Mouse (Mus musculus) layer of hippocampus, postnatal 14 days (tissue): ENCODE measurements around the gene Trpm3. TPM values are rescaled to one million over a fixed set of nuclear protein-coding genes. Genes with fewer than 3 reads are reported as not detected.
A peak's percentile ranks its signal among the peaks of the same experiment; 100 is the strongest.
"Not testable (repeated sequence)": the region's sequence is repeated elsewhere in the genome, so short reads cannot be mapped to it uniquely, and the experiment has no call there.

Source experiments
- DNase-seq, 2 experiments: peaks; one replicate each; pipeline ENCODE4 v3.0.0; 2021 to 2022; ENCODE audit warnings: low spot score in 2 of 2, mixed read lengths in 1 of 2
- total RNA-seq, 2 experiments: library from RNA; stranded (reverse); gene quantifications; 2 replicates each; pipeline ENCODE4 v1.2.3; 2021

Gene Trpm3
- total RNA-seq, 2 experiments from 2014 or later: 46.7 to 79.9 TPM

DNA sequence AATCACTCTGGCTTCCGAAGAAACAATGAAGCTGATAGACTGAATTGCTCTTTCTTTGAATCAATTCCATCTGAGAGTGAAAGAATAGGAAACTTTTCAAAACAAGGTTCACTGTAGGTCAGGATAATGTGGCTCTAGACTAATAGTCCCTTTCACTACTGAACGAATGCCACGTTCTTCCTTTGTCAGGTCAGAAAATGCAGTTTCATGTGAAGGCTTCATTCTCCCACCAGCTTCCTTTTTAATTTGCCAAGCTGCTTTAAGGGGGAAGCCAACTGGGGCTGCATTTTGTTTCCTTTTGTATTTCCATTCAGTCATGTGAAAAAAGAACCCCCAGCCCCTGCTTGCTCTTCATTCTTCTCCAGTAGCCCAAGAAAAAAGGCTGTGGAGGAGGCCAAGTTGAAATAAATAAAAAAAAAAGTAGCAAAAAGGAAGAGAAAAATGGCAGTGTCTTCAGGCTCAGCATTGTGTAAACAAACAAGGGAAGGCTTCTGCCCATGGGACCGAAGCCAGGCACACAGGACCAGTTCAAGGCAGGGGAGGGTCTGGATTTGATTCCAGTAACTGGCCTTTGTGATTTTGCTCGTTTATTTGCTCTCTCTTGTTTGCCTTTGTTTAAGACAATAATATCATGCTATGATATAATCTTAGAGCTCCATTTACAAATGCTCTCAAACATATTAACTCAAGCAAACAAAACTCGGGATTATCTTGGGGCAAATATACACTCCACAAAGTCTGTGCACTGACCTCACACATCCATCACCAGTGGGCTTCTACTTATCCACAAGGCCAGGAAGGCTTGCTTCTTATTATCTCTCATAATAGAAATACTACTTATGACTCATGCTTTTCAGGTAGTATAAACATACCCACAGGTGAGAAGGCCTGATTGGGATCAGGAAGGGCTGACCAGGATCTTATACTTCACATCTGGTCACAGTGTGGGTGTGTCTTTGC, 702.5 kb downstream of the Trpm3 start:
- peak in 1 of 2 experiments; percentile 31 for DNase-seq

GRCm38 (mm10) chr19:22842697-22843096, 703.9 kb downstream of the Trpm3 start:
- DNase-seq: no peak

GRCm38 (mm10) chr19:22847696-22848095, 708.9 kb downstream of the Trpm3 start:
- DNase-seq: peak in 1 of 2 experiments; percentile 60

GRCm38 (mm10) chr19:22848251-22848650, 709.4 kb downstream of the Trpm3 start:
- DNase-seq: no peak

DNA sequence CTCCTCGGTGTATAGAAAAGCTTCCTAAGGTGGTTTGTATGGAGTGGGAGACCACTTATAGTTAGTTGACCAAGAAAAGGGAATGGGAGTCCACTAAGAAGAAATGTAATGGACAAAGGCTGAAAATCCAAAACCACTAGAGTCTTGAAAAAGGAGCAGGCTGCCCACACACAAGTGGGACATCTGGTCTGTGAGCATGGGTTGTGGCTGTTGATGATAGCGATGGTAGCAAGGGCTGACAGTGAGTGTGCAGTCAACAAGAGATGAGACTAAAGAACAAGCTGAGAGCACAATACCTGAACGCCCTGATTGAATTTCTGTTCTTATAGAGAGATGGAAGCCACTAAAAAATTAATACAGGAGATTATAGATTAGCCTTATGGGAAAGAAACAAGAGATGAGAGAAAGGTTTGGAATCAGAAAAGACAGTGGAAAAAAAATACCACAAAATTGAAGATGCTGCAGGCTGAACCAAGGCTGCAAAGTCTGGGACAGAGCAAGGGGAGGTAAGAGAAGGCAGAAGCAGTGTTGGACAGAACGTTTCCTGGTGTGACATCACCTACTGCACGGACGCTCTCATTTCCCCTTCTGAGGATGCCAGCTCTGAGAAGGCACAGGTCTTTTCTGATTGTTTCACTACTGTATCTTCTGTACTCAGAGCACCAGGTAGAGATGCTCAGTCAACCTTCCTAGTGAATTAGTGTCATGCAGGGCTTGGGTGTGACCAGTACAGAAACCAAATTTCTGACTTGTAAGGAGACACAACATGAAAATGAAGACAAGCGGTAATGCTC, 710.1 kb downstream of the Trpm3 start:
- DNase-seq: no peak

DNA sequence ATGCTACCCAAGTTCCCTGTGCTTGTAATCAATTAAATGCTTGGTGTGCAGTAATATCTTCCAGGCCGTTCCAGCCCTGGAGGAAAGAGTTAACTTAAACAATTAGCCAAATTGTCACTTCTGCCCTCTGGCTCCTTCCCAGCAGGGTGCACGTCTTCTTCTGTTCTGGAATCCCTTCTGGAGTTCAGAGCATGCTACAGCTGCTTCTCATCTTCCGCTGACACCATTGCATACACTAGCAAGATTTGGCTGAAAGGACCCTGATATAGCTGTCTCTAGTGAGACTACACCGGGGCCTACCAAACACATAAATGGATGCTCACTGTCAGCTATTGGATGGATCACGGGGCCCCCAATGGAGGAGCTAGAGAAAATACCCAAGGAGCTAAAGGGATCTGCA, 712.6 kb downstream of the Trpm3 start:
- DNase-seq: not testable (repeated sequence)

DNA sequence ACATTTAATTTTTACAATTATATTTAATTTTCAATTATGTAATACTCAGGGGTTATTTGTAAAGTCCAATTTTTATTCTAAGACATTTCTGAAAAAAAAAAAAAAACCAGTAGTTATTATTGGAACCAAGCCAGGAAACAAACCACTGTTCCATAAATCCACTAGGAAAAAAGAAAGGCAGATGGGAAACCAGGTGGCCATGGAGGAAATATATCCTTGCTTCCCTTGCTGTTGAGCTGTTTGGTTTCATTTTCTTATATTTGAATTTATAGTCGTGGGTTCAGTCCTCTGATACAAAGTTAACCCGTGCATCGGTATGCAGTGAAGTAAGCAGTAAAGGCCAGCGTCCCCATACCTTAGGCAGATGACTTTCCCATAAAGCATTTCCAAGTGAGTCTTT, 720.8 kb downstream of the Trpm3 start:
- peak in 1 of 2 experiments; percentile 39 for DNase-seq

GRCm38 (mm10) chr19:22867456-22867855, 728.6 kb downstream of the Trpm3 start:
- no peak for DNase-seq

DNA sequence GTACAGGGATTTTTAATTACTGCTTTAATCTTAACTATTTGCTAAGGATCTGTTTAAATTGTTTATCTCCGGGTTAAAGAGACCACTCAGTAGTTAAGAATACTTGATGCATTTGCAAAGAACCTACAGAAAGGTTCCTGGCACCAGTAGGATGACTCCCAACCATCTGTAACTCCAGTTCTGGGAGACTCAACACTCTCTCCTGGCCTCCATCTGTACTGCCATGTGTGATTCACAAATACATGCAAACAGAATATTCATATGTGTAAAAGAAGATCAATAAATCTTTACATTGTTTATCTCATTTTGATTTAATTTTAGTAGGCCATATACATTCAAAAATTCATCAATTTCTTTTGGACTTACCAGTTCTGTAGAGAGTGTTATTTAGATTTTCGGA, 731.0 kb downstream of the Trpm3 start:
- DNase-seq: peak in 1 of 2 experiments; percentile 33

- no peak for DNase-seq
Measured at GRCm38 (mm10) chr19:22872456-22872855, 733.6 kb downstream of the Trpm3 start.

DNA sequence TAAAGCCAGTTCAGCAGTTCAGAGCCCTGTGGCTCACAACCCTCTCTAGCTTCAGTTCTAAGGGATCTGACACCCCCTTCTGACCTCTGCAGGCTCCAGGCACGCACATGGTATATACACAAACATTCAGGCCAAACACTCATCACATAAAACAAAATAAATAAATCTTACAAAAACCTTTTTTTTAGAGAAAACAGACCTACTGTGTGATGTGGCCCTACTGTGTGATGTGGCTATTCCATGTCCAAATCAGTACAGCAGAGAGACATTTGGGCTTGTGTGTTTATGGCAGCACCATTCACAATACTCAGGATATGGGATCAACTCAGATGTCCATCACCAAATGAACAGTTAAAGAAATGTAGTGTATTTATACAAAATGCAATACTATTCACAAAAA, 741.4 kb downstream of the Trpm3 start:
- DNase-seq: no peak

GRCm38 (mm10) chr19:22882670-22883111, 743.8 kb downstream of the Trpm3 start:
- peak in 1 of 2 experiments; percentile 27 for DNase-seq

DNA sequence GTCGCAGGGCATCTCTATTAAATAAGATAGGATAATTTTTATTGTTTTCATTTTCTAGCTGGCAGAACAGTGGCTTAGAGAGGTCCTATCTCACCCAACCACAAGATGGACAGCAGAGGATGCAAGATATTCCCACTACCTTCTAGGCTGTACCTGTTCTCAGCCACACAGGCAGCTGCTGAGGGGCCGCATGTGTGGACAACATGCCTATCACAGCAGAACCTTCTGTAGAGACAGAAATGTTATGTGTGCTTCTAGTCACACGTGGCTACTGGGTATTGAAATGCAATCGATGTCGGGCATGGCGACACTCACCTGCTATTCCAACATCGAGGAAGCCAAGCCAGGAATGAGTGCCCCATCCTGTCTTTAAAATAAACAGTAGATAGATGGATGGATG, 744.3 kb downstream of the Trpm3 start:
- no peak for DNase-seq

- DNase-seq: peak; percentile 59 to 88
Measured at GRCm38 (mm10) chr19:22883744-22884317, 745.0 kb downstream of the Trpm3 start.

- DNase-seq: peak; percentile 59 to 65
Measured at GRCm38 (mm10) chr19:22884357-22884756, 745.5 kb downstream of the Trpm3 start.

DNA sequence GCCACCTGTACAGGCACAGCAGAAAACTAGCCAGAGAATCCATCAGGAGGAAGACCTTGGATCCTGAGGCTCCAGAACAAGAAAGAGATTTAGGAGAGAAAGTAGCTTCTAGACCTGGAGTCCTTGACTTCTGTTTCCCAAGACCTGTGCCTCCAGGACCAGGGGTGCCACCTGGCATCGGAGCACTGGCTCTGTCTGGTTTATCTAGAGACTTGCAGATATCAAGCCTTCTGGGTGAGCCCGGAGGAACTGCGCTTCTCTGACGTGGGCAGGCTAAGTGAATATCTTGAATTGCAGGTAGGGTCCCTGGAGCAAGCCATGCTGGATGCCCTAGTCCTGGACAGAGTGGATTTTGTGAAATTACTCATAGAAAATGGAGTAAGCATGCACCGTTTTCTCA, 746.2 kb downstream of the Trpm3 start:
- DNase-seq: no peak

DNA sequence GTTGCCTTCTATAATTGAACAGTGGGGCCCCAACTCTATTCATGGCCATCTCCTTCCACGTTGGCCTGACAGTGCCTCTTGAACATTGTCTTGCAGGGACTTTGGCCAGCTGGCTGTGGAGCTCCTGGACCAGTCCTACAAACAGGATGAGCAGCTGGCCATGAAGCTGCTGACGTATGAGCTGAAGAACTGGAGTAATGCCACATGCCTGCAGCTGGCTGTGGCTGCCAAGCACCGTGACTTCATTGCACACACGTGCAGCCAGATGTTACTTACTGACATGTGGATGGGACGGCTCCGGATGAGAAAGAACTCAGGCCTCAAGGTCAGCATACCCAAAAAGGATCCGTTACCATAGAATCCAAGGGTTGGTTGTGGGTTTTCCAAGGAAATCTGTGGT, 763.0 kb downstream of the Trpm3 start:
- no peak for DNase-seq

- DNase-seq: no peak
Measured at GRCm38 (mm10) chr19:22902386-22902785, 763.5 kb downstream of the Trpm3 start.

DNA sequence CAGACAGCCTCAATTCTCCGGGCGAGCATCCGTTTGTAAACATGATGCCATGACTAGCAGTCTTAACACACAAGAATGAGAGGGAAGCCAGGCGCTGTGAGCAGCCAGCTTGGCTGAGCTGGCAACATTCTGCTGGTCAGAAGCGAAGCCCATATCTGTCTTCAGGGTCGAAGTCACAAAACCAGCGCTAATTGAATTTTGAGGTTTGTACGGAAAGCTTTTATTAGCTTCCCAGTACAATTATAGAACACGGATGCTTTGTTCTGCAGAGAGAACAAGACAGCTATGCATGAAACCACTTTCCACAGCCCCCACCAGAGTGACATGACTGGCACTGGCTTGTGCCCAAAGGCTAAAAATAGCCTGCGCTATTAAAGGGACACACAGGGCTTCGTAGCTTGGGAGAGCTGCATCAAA, 766.2 kb downstream of the Trpm3 start:
- DNase-seq: peak; percentile 79 to 81

GRCm38 (mm10) chr19:22910686-22911085, 771.8 kb downstream of the Trpm3 start:
- no peak for DNase-seq

- DNase-seq: no peak
Measured at GRCm38 (mm10) chr19:22912971-22913370, 774.1 kb downstream of the Trpm3 start.
